Mouse (Mus musculus): Measurements from ENCODE around the gene Angptl4.

DNA sequence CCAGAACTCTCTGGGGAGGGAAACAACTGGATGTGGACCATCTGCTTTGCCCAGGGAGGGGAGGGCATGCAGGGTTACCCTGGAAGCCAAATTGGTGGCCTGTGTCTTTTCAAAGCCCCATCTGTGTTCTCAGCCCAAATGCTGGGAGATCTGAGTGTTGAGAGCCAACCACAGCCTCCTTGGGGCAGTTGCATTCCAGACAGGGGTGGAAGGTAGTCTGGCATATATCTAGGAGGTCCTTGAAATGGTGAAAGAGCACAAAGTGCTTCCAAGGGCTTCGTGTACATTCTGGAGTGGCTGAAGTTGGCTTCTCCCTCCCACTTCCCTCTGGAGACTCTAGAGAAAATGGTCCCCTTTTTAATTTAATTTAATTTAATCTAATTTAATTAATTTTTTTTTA, 23.1 kb upstream of the Angptl4 start:
- TF ChIP-seq CTCF (IDR thresholded peaks at IDR 0.05; ENCODE audit: extremely low read depth, insufficient read depth, low read length) (no peak), POLR2A (IDR thresholded peaks at IDR 0.05; ENCODE audit: extremely low read depth, insufficient read depth, low read length) (no peak)
